Mouse (Mus musculus) left cerebral cortex, postnatal 36 days (tissue): Measurements from ENCODE around the gene Slc6a21. TPM values are rescaled to one million over a fixed set of nuclear protein-coding genes. Genes with fewer than 3 reads are reported as not detected.
"Not testable (repeated sequence)": the region's sequence is repeated elsewhere in the genome, so short reads cannot be mapped to it uniquely, and the experiment has no call there.

ENCODE experiments used
- DNase-seq, 2 experiments: peaks; one replicate each; pipeline ENCODE4 v3.0.0; 2021 to 2022; ENCODE audit warnings: low spot score in 2 of 2, mixed read lengths in 1 of 2
- intact Hi-C: fragments of 180-260 bp; cut with DNase I; formaldehyde crosslinking; loops from one replicate; pipeline ENCODE4 v1.15.1; 2025
- total RNA-seq, 2 experiments: library from RNA; stranded (reverse); gene quantifications; 2 replicates each; pipeline ENCODE4 v1.2.3; 2021

Slc6a21 gene
- total RNA-seq, 2 experiments from 2014 or later: not detected

DNA sequence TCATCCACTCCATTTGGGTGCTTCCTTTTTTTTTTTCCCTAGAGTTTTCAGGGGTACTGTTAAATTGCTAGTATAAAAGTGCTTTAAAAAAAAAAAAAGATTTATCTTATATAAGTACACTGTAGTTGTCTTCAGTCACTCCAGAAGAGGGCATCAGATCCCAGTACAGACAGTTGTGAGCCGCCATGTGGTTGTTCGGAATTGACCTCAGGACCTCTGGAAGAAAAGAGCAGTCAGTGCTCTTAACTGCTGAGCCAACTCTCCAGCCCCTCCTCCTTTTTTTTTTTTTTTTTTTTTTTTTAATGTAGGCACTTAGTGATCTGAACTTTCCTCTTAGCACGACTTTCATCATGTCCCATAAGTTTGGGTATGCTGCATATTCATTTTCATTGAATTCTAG lies 29.6 kb upstream of the Slc6a21 start:
- intact Hi-C loops: no loop called here
- DNase-seq: no peak

DNA sequence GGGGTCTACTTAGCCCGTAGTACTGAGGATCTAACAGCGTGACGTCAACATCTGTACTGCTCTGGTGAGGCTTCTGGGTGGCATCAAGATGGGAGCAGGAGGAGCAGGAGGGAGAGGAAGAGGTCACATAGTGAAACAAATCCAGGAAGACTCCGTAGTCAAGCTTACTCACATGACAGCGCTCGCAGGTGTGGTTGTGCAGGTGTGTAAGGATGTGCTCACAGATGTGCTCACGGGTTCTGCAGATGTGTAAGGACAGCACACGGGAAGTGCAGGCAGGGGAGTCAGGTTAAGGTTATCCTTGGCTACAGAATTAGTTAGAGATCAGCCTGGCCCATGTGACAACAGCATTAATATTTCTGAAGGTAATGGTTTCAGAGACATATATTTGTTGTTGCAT lies 23.5 kb upstream of the Slc6a21 start:
- no peak for DNase-seq
- intact Hi-C loops: loop anchor here (2.0 kb wide), 1 partner anchor 43 kb away; no protein-coding TSS in a partner anchor

DNA sequence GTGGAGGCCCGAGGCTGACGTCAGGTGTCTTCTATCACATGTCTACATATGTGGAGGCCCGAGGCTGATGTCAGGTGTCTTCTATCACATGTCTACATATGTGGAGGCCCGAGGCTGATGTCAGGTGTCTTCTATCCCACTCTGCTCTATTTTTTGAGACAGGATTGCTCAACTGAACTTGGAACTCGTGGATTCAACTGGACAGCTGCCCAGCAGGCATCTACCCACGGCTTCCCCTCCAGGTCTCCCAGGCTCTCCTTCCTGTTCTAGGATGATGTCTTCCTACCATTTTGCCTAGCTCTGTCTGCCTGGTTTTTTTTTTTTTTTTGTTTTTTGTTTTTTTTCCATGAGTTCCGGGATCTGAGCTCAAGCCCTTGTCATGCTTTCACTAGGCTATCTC lies 21.5 kb upstream of the Slc6a21 start:
- not testable (repeated sequence) for DNase-seq
- intact Hi-C loops: loop anchor here (2.0 kb wide), 1 partner anchor 41 kb away; no protein-coding TSS in a partner anchor

DNA sequence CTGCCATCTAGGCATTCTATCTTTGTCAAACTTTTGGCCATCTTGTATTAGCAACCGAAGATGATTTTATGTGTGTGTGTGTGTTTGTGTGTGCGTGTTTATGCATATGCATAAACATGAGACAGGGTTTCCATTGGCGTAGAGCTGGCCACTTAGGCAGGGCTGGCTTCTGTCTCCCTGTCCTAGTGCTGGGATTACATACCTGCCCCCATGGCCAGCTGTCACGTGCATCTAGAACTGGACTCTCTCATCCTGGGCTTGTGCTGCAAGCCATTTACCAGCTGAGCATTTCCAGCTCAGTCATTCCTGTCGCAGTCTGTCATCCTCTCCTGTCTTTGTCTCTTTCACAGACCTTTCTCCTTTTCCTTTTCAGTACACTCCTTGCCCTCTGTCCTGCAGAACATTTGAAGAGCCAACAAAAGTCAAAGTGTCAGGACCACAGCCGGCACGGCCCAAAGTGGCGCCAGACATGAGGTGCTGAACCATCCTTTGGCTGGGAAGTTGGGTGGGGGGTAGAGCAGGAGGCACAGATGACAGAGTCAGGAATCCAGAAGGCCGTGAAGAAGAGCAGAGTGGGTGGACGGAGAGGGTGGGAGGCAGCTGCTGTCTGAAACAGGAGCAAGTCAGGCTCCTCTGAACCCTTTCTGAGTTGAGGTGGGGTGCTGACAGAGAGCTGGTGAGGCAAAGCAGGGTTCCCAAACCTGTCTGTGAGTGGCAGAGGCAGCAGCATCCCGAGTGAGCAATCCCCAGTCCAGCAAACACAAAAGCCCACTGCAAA lies 20.1 kb upstream of the Slc6a21 start:
- DNase-seq: peak; percentile 46 to 51
- intact Hi-C loops: no loop called here

DNA sequence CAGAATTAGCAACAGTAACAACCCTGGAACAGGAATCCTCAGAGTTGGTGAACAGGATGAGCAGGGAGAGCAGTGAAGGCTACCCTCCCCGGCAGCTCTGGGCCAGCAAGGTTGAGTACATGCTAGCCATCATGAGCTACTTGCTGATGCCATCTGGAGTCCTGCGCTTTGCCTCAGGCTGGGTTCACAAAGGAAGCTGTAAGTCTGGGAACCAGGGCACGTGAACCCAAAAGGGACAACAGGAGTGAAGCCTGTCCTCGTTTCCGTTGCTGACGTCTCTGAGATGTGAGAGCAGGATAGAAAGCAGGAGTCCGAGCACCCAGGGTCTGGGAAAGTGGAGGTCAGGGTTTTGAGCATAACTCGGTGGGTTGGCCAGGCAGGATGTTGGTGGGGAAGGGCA lies 18.0 kb upstream of the Slc6a21 start:
- intact Hi-C loops: no loop called here
- DNase-seq: no peak

DNA sequence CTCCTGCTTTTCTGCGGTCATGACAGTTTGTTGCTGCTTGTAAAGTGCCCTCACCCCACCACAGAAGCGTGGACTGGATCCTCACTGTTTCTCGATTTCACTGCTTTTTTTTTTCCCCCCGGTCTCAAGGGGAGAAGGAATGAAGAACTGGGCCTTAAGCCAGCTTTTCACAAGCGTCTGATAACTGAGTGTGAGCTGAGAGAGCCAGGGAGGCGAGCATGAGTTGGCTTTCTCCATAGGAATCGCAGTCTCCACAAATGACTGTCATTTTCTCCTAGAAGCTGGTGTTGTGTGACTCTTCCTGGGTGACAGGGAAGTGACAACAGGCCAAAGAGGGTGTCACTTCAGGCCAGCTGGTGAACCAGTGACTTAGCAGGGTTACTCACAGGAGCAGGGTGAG lies 15.0 kb upstream of the Slc6a21 start:
- DNase-seq: no peak
- intact Hi-C loops: no loop called here

DNA sequence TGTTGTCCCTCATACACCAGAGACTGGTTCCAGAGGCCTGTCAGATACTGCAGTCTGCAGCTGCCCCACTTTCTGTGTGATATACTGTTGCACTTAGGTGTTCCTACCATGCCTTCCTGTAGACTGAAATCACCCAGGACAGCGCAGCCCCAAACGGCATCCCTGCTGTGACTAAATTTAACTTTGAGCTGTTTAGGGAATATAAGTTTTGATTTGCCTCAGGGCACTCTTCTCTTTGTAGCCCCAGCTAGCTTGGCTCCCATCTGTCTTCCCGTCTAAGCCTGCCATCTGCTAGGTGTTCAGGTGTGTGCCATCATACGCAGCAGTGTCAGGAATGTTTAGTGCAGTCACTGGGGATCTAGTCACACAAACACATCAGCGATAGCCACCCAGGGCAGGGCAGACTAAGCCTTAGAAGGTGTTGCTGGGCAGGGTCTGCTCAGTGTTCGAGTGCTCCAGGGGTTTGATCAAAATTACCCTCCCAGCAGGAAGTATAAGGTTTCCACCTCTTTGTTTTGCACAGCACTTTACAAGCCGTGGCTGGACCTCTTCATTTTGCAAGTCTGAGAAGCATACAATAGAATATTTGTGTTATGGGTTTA lies 14.2 kb upstream of the Slc6a21 start:
- no peak for DNase-seq
- intact Hi-C loops: no loop called here

DNA sequence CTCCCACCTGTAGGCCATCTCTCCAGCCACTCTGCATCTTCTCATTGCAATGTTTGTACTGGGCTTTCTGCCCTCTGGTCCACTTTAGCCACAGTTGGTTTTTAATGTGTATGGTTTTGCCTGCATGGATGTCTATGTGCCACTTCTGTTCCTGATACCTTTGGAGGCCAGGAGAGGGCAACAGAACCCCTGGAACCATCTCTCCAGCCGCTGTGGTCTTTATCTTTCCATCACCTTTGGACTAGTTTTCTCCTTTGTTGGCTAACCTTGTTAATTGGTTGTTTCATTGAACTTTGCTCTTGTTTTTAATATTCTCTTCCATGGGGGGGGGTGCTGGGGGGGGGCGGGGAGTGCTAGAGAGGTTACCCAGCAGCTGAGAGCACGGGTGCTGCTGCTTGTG lies 13.0 kb upstream of the Slc6a21 start:
- no peak for DNase-seq
- intact Hi-C loops: no loop called here

DNA sequence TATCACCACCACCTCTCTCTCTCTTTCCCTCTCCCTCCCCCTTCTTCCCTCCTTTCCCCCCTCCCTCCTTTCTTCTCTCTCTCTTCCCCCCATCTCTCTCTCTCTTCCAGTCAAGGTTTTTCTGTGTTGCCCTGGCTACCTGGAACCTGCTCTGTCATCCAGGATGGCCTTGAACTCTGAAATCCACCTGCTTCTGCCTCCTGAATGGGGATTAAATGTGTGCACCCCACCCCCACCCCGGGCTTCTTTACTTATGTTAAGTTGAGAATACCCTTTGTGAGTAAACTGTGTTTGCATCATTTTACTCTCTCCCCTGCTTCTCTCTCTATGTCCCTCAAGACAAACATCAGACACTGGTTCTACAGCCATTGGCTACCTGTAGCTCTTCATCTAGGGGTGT lies 11.8 kb upstream of the Slc6a21 start:
- intact Hi-C loops: no loop called here
- DNase-seq: no peak

DNA sequence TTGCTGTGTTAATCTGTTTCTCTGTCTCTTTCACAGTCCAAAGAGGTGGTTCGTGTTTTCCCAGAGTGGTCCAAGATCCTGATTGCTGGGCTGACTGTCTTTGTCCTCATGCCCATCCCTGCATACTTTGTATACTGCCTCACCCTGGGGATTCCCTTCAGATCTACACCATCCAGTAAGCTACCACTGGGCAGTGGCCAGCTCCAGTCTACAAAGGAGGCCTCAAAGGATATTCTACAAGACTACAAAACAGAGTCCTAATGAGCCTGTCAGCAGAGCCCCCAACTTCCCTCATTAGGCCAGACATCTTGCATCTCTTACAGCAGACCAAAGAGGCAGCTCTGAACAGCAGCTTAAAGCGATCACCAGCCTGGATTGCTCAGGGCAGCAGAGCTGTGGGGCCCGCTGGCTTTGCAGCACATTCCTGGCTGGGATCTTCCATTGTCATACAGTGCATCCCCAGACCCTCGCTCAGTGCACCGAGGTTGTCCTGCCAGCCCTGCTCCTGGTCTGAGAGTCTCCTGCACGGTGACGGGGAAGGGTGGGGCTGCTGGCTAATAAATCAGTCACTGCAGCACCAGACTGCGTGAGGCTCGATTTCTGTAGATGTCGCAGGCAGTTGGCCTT lies 4.4 kb upstream of the Slc6a21 start:
- DNase-seq: no peak
- intact Hi-C loops: no loop called here

DNA sequence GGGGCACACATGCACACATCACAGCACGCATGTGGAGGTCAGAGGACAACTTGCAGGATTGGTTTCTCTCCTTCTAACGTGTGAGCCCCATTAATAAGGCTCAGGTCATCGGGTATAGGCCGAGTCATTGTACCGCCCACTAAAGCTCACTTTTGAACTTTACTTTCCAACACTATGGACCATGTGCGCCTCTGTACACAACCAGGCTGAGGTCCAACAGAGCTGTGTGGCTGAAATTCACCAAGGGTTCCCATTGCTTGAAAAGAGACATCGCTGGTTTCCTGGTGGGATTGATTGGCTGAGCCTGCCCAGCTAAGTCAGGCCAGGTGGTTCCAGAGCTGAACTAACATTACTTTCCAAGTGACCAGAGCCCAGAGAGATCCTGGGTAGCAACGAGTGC lies 3.6 kb upstream of the Slc6a21 start:
- DNase-seq: no peak
- intact Hi-C loops: no loop called here

DNA sequence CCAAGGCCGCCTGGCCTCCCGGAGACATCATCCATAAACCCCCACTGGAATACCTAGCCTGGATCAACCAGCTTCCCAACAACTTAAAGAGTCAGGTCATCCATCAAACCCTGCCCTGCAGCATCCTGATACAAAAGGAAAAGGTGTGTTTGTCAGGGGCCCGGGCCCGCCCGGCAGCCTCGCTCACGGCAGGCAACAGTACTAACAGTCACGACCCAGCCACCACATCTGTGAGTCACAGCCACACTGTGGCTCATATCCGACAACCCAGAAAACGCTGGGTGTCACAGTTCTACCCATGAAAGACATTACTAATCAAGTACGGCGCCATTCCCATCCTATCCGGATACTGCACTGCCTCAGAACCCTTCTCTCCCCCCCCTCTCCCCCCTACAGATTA lies 9.2 kb downstream of the Slc6a21 start:
- intact Hi-C loops: no loop called here

DNA sequence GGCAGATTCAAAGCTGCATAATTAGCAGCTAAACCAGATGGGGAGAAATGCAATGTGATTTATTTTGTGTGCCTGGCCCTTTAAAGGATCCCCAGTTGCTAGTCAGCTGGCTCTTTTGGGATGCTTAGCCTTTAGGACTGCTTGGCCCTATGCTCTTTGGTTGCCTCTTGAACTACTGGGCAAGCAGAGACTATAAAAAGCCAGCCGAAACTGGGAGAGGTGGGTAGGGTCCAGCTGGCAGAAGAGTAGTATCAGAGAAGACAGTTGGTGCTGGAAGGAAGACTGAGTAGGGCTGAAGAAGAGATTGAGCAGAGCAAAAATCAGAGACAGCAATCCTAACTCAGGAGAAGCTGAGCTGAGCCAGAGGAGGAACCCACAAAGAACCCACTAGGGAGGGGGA lies 19.3 kb downstream of the Slc6a21 start:
- intact Hi-C loops: loop anchor here (2.0 kb wide), 1 partner anchor 42 kb away; no protein-coding TSS in a partner anchor
- no peak for DNase-seq

More for the DNA sequence above, 9.2 kb downstream of the Slc6a21 start:
- no peak for DNase-seq

DNA sequence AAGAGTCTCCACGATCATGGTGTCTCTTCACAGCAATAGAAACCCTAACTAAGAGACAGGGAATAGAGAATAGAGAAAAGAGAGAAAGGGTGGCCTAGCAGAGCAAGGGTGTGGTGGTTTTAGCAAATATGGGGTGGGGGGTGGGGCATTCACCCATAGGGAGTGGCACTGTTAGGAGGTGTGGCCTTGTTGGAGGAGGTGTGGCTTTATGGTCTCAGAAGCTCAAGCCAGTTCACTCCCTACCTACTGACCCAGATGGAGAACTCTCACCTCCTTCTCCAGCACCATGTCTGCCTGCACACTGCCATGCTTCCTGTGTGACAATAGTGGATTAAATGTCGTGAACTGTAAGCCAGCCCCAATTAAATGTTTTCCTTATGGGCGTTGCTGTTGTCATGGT lies 20.2 kb downstream of the Slc6a21 start:
- intact Hi-C loops: loop anchor here (2.0 kb wide), 1 partner anchor 43 kb away; no protein-coding TSS in a partner anchor
- no peak for DNase-seq

DNA sequence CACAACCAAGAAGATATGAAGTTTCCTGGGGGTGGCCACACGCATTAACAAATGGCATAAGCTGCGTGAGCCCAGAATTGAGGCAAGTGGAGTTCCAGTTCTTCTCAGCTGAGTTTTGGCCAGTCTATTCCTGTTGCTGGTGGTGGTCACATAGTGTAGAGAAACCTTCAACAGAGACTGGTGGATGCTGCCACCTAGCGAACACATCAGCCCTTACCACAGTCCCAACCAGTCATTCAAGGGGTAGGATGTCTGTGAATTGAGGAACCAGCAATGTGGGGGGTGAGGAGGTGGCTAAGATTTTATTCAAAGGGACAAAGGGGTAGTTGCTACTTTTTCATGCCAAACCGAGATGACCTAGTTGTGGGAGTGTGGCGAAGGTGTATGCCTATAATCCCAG lies 22.4 kb downstream of the Slc6a21 start:
- DNase-seq: peak; percentile 73 to 76
- intact Hi-C loops: loop anchor here (2.0 to 10.0 kb wide), 2 partner anchors 95 to 137 kb away; partner anchors contain the start of genes Slc17a7 and Snrnp70

DNA sequence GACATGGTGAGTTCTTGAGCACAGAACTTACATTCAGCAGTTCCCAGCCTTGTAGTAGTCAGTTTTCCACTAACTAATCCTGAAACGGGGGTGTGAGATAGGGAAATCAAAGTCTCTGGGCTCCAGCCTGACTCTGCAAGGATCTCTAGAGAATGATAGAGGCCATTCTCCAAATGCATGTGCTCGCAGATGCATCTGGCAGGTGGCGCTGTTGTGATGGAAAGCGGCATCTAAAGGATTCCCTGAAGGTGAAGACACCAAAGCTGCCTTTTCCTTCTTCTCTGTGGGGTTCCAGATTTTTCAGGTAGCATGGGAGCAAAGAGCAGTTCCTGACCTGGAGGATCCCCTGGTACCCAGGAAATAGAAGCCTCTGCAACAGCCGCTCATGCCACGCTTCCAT lies 23.0 kb downstream of the Slc6a21 start:
- peak; percentile 64 to 79 for DNase-seq
- intact Hi-C loops: loop anchor here (10.0 kb wide), 1 partner anchor 95 kb away; the partner anchor contains the start of gene Snrnp70

DNA sequence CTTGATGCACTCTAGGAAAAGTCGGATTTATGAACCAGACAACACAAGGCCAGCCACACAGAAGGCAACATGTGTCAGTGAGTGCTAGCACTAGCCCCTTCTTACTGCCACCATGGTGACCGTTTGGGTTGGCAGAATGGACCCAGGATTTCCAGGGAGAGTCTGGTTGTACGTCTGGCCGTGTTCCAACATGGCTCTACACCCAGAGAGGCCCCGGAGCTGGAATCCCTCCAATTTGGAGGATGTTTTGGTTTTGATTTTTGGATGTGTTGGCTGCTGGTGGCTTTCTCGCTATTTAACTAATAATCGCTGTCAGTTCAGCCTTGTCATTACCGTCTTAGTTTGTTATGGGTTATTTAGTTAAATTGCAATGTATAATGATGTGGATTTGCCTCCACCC lies 25.3 kb downstream of the Slc6a21 start:
- intact Hi-C loops: loop anchor here (10.0 kb wide), 1 partner anchor 92 kb away; the partner anchor contains the start of gene Snrnp70
- no peak for DNase-seq

DNA sequence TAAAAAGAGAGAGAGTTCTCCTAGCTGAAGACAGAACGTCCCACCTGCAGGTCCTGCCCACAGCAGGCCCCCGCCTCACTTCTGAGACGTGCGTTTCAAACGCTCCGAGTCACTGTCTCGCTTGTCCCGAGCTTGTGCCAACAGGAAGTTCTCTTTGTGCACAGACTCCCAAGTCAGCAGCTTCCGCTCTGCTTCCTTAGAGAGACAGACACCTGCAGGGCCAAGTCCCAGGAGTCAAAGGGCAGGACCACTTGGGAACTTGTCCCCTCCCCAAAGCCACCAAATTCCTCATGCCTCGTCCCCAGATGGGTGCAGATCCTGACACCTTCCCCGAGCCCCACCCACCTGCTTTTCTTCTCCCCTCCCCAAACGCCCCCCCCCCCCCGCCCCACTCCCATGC lies 27.6 kb downstream of the Slc6a21 start:
- intact Hi-C loops: loop anchor here (5.0 to 10.0 kb wide), 2 partner anchors 37 to 90 kb away; partner anchors contain the start of gene Snrnp70
- no peak for DNase-seq

DNA sequence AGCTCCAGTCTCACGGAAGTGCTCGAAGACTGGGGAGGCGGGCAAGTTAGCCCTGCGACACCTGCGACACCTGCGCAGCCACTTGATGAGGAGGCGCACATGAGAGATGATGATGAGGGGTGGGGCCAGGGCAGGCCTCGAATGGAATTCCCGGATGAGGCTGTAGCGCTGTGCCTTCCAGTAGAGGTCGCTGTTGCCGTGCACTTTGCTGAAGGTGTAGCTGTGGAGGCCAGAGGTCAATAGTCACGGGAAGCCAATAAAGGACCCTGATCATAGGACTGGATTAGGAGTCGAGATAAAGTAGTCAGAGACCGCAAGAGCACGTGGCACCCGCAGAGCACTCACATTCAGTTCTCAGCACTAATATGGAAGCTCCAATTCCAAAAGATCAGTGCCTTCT lies 28.0 kb downstream of the Slc6a21 start:
- intact Hi-C loops: loop anchor here (5.0 to 10.0 kb wide), 2 partner anchors 37 to 90 kb away; partner anchors contain the start of gene Snrnp70

DNA sequence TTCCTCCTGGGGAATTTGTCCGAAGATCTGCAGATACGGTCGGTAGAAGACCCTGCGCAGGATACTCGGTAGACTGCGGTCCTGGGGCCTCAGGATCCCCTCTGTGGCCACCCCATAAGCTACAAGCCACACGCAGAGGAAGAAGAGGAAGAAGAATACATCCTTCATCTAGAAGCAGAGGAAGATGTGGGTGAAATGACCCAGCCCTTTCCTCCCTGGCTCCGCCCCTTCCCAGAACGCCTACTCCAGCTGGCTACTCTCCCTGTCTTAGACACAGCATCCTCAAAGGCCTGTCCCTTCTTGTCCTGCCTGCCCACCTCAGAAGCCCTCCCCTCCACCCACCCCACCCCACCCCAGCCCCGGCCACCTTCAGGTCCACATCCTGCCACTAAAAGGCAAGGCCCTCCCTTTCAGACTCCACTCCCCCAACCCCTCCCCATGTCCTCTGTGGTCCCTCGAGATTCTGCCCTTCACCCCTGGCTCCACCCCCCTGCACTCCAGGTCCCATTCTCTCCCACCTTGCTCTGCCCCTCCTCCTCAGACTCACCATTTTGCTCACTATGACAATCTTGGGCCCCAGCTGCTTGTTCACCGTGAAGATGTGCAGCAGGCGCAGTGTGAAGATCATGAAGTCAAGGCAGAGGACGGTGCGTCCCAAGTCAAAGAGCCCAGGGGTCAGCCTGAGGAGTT lies 31.4 kb downstream of the Slc6a21 start:
- DNase-seq: no peak
- intact Hi-C loops: loop anchor here (5.0 to 10.0 kb wide), 2 partner anchors 34 to 86 kb away; partner anchors contain the start of gene Snrnp70

More for the DNA sequence above, 28.0 kb downstream of the Slc6a21 start:
- DNase-seq: peak; percentile 53 to 57
